20 mouse cellular contexts compared by ENCODE assay signal in the genomic region with DNA sequence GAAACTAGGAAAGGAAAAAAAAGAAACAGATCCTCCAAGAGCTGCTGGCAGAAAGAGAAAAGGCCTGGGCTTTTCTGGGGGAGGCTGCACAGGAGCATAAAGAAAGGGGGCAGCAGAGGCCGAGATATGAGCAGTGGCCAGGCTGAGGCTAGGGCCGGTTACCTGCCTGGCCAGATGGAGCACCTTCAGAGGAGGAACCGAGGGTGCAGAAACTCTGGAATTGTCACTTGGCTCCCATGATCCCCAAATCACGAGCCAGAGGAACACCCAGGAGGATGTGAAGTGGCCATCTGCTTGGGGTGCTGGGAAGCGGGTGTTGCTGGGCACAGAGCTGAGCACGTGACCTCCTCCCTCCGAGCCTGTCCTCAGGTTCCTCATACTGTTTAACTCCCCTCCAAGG.
DNase-seq lines count a peak whose midpoint lies in the region; ATAC-seq and TF ChIP-seq lines count a peak whose summit lies in the region.
"Had no signal": no experiment of that assay in that cellular context is flagged by ENCODE, and none has a peak within 500 bp of the region (broad histone marks: within the 10 kb centered on the region; RNA-seq: fewer than 3 reads in every experiment).

No protein-coding gene starts in this region.

- H3K9ac ChIP-seq in forebrain, embryonic 15.5 days (replicated peaks) = no peak overlapping the region
- no peak overlapping the region for H3K9ac ChIP-seq in forebrain, embryonic 14.5 days (ENCODE audit: low read length)
- H3K9ac ChIP-seq: embryonic facial prominence, embryonic 15.5 days; liver, postnatal 0 days; neural tube, embryonic 15.5 days had no signal

- no peak for DNase-seq in forebrain, embryonic 14.5 days (ENCODE audit: low spot score)
- no peak for DNase-seq in left cerebral cortex, adult 2 months (ENCODE audit: extremely low spot score in 1 of 2, low spot score in 2 of 2)
- DNase-seq in left cerebral cortex, postnatal 36 days (ENCODE audit: low spot score in 2 of 2) = no peak
- peak; percentile 75 to 83 for DNase-seq in cerebellum, adult 2 months
- DNase-seq in cerebellum, postnatal 36 days = peak; percentile 67 to 68
- no peak for DNase-seq in layer of hippocampus, adult 11-12 months (ENCODE audit: low spot score)
- DNase-seq: adrenal gland, postnatal 25 days; gastrocnemius, postnatal 10 days; kidney, adult 9 months; kidney, postnatal 36 days; liver, postnatal 0 days; lung, postnatal 10 days; midbrain, embryonic 14.5 days; spleen, adult 18-20 months; thymus, adult 18-20 months had no signal

- H3K9me3 ChIP-seq in forebrain, embryonic 15.5 days = no peaks in the 10 kb centered on the region
- no peaks in the 10 kb centered on the region for H3K9me3 ChIP-seq in forebrain, embryonic 14.5 days (replicated peaks; ENCODE audit: control insufficient read depth, low read length)
- H3K9me3 ChIP-seq: embryonic facial prominence, embryonic 15.5 days; neural tube, embryonic 15.5 days had no signal

- no peak for TF ChIP-seq POLR2A in cerebellum, adult 2 months (IDR thresholded peaks at IDR 0.05; ENCODE audit: borderline replicate concordance, insufficient read depth, low read length)

- 60% methylated on average over 7 of the region's 7 CpGs for WGBS in forebrain, embryonic 15.5 days
- 70% methylated on average over 7 of the region's 7 CpGs for WGBS in forebrain, embryonic 14.5 days
- WGBS in cerebellum, adult 2 months = 13% methylated on average over 7 of the region's 7 CpGs

- intact Hi-C loops in left cerebral cortex, adult 2 months (cut with DNase I) = no loop called here
- intact Hi-C loops in left cerebral cortex, postnatal 36 days (cut with DNase I) = no loop called here

- H3K4me3 ChIP-seq in forebrain, embryonic 15.5 days = no peak overlapping the region
- H3K4me3 ChIP-seq in forebrain, embryonic 14.5 days (ENCODE audit: low read depth, low read length) = no peak overlapping the region
- H3K4me3 ChIP-seq in left cerebral cortex, adult 2 months = no peak overlapping the region
- no peak overlapping the region for H3K4me3 ChIP-seq in cerebellum, adult 2 months (replicated peaks; ENCODE audit: insufficient read depth, low read depth, low read length)
- H3K4me3 ChIP-seq: embryonic facial prominence, embryonic 15.5 days; myocyte; neural tube, embryonic 15.5 days had no signal

- TF ChIP-seq CTCF in left cerebral cortex, adult 2 months (IDR thresholded peaks at IDR 0.05) = peak; percentile 23
- TF ChIP-seq CTCF in cerebellum, adult 2 months (IDR thresholded peaks at IDR 0.05; ENCODE audit: borderline replicate concordance, insufficient read depth, low read depth, low read length) = peak; percentile 54; the same call in 1 of the 2 replicates

- ATAC-seq in forebrain, embryonic 15.5 days (replicated peaks) = 0 out of 2 replicates have a peak, but pooled peaks have one; percentile 4
- no peak for ATAC-seq in forebrain, embryonic 14.5 days
- ATAC-seq in inflammation-experienced regulatory T-cells, adult 6 months = no peak
- ATAC-seq: liver, postnatal 0 days had no signal

- no peaks in the 10 kb centered on the region for H3K36me3 ChIP-seq in forebrain, embryonic 15.5 days
- no peaks in the 10 kb centered on the region for H3K36me3 ChIP-seq in forebrain, embryonic 14.5 days (ENCODE audit: control insufficient read depth, insufficient read depth, low read length)
- H3K36me3 ChIP-seq: embryonic facial prominence, embryonic 15.5 days; neural tube, embryonic 15.5 days had no signal

- no peaks in the 10 kb centered on the region for H3K27me3 ChIP-seq in forebrain, embryonic 15.5 days
- H3K27me3 ChIP-seq in forebrain, embryonic 14.5 days (replicated peaks; ENCODE audit: control insufficient read depth, insufficient read depth, low read length) = no peaks in the 10 kb centered on the region
- H3K27me3 ChIP-seq in cerebellum, adult 2 months (ENCODE audit: control insufficient read depth, insufficient read depth, low read length) = no peaks in the 10 kb centered on the region
- H3K27me3 ChIP-seq: embryonic facial prominence, embryonic 15.5 days; neural tube, embryonic 15.5 days had no signal

- no peak overlapping the region for H3K27ac ChIP-seq in forebrain, embryonic 15.5 days (replicated peaks)
- no peak overlapping the region for H3K27ac ChIP-seq in forebrain, embryonic 14.5 days (ENCODE audit: low read depth, low read length)
- H3K27ac ChIP-seq in left cerebral cortex, adult 2 months = peak overlapping the region; percentile 65
- H3K27ac ChIP-seq in cerebellum, adult 2 months (ENCODE audit: insufficient read depth, low read length) = peak overlapping the region; percentile 73
- H3K27ac ChIP-seq: embryonic facial prominence, embryonic 15.5 days; neural tube, embryonic 15.5 days had no signal

- peaks cover 11% of the 10 kb centered on the region; the same call in 1 of the 2 replicates for H3K4me1 ChIP-seq in forebrain, embryonic 15.5 days
- H3K4me1 ChIP-seq in forebrain, embryonic 14.5 days (ENCODE audit: control insufficient read depth, insufficient read depth, low read length) = no peaks in the 10 kb centered on the region
- peaks cover 82% of the 10 kb centered on the region for H3K4me1 ChIP-seq in cerebellum, adult 2 months (ENCODE audit: control insufficient read depth, insufficient read depth, low read length)
- H3K4me1 ChIP-seq: embryonic facial prominence, embryonic 15.5 days had no signal

- no peak overlapping the region for H3K4me2 ChIP-seq in forebrain, embryonic 15.5 days (replicated peaks)
- H3K4me2 ChIP-seq in forebrain, embryonic 14.5 days (ENCODE audit: low read length) = no peak overlapping the region
- H3K4me2 ChIP-seq: embryonic facial prominence, embryonic 15.5 days; neural tube, embryonic 15.5 days had no signal

Comparison
In these comparisons a context has a peak if more than half of its experiments do, and no peak if none do; other contexts are left out.
1. H3K27ac ChIP-seq: peak in left cerebral cortex, adult 2 months (single experiment) and cerebellum, adult 2 months (single experiment); none in forebrain, embryonic 15.5 days (single experiment) and forebrain, embryonic 14.5 days (single experiment).
2. DNase-seq: peak in cerebellum, adult 2 months (2 of 2) and cerebellum, postnatal 36 days (2 of 2); none in forebrain, embryonic 14.5 days (single experiment), left cerebral cortex, adult 2 months (0 of 2), left cerebral cortex, postnatal 36 days (0 of 2) and layer of hippocampus, adult 11-12 months (single experiment).